Mouse (Mus musculus) CH12.LX (cell line): ENCODE data around the gene 1500011B03Rik. TPM values are rescaled to one million over a fixed set of nuclear protein-coding genes. Genes with fewer than 3 reads are reported as not detected.

ENCODE experiments used
- DNase-seq: peaks from one replicate; pipeline ENCODE4 v3.0.0-alpha.2; 2013; ENCODE audit errors: extremely low read depth
- H3K27ac ChIP-seq: 2 replicates; pipeline ENCODE4 v1.5.1; 2012; ENCODE audit warnings: low read depth, mild to moderate bottlenecking, control low read depth, moderate library complexity; ENCODE audit not compliant: insufficient read depth
- H3K27me3 ChIP-seq: replicated peaks from 2 replicates; pipeline ENCODE3; 2012; ENCODE audit warnings: inconsistent platforms
- H3K36me3 ChIP-seq, 2 experiments: replicated peaks in 1 of 2; 2 replicates each; pipeline versions ENCODE3 to v1.6.1; 2012; ENCODE audit warnings: inconsistent platforms in 1 of 2, low read length in 1 of 2, mild to moderate bottlenecking in 1 of 2, mixed read lengths in 1 of 2, moderate library complexity in 1 of 2; ENCODE audit not compliant: control insufficient read depth in 1 of 2, insufficient read depth in 1 of 2
- H3K4me1 ChIP-seq, 2 experiments: 2 replicates each; pipeline ENCODE4 v1.6.1; 2012; ENCODE audit warnings: inconsistent platforms in 1 of 2, moderate library complexity in 1 of 2; ENCODE audit not compliant: insufficient read depth in 2 of 2, control insufficient read depth in 1 of 2
- H3K4me2 ChIP-seq: 2 replicates; pipeline ENCODE4 v1.6.1; 2012; ENCODE audit warnings: low read depth, mild to moderate bottlenecking, control low read depth; ENCODE audit not compliant: poor library complexity, insufficient read depth, severe bottlenecking
- H3K4me3 ChIP-seq, 3 experiments: fragments of 150-350 bp in 1 of 3; sonication (generic) in 1 of 3; replicated peaks in 1 of 3; 2 replicates each; pipeline versions ENCODE3 to v1.5.1; 2011 to 2012; ENCODE audit warnings: low read depth in 2 of 3, low read length in 2 of 3, mild to moderate bottlenecking in 2 of 3, moderate library complexity in 2 of 3, control low read depth in 1 of 3, improper control_type of control experiment in 1 of 3, inconsistent platforms in 1 of 3, mixed read lengths in 1 of 3; ENCODE audit not compliant: poor library complexity in 1 of 3
- H3K79me2 ChIP-seq: replicated peaks from 2 replicates; pipeline ENCODE4 v1.6.1; 2012; ENCODE audit warnings: mild to moderate bottlenecking, moderate library complexity; ENCODE audit not compliant: control insufficient read depth, poor library complexity, insufficient read depth, severe bottlenecking; ENCODE audit errors: extremely low read depth
- H3K9ac ChIP-seq: 2 replicates; pipeline ENCODE4 v1.6.1; 2012; ENCODE audit warnings: low read depth, mild to moderate bottlenecking, control low read depth, moderate library complexity; ENCODE audit not compliant: insufficient read depth
- H3K9me3 ChIP-seq: replicated peaks from 2 replicates; pipeline ENCODE3; 2012; ENCODE audit warnings: low read length, inconsistent platforms, mixed read lengths
- BHLHE40 ChIP-seq: IDR thresholded peaks from 2 replicates; pipeline ENCODE4 v1.6.1; 2011; ENCODE audit warnings: mild to moderate bottlenecking, low read depth, low read length, improper control_type of control experiment
- CHD1 ChIP-seq: IDR thresholded peaks from 2 replicates; pipeline ENCODE4 v1.6.1; 2012; ENCODE audit warnings: low read depth, low read length, improper control_type of control experiment, inconsistent platforms
- CHD2 ChIP-seq: IDR thresholded peaks from 2 replicates; pipeline ENCODE4 v1.6.1; 2011; ENCODE audit warnings: low read length, improper control_type of control experiment
- CTCF ChIP-seq, 2 experiments: IDR thresholded peaks in 1 of 2; conservative IDR thresholded peaks in 1 of 2; 2 replicates each; pipeline ENCODE4 v1.5.1; 2011 to 2012; ENCODE audit warnings: low read depth in 2 of 2, low read length in 2 of 2, improper control_type of control experiment in 1 of 2, inconsistent platforms in 1 of 2, mild to moderate bottlenecking in 1 of 2, moderate library complexity in 1 of 2
- E2F4 ChIP-seq: IDR thresholded peaks from 2 replicates; pipeline ENCODE4 v1.6.1; 2011; ENCODE audit warnings: low read depth, low read length, improper control_type of control experiment; ENCODE audit not compliant: insufficient replicate concordance
- ELF1 ChIP-seq: IDR thresholded peaks from 2 replicates; pipeline ENCODE4 v1.6.1; 2014; ENCODE audit warnings: low read depth, mild to moderate bottlenecking, inconsistent platforms, low read length, improper control_type of control experiment
- EP300 ChIP-seq: IDR thresholded peaks from 2 replicates; pipeline ENCODE4 v1.6.1; 2011; ENCODE audit warnings: low read length, improper control_type of control experiment
- ETS1 ChIP-seq: conservative IDR thresholded peaks from 2 replicates; pipeline ENCODE4 v1.6.1; 2012; ENCODE audit warnings: low read depth, mild to moderate bottlenecking, inconsistent platforms, low read length, improper control_type of control experiment, moderate library complexity
- GABPA ChIP-seq: IDR thresholded peaks from 2 replicates; pipeline ENCODE4 v1.6.1; 2012; ENCODE audit warnings: low read depth, low read length, improper control_type of control experiment, inconsistent platforms; ENCODE audit not compliant: insufficient replicate concordance
- HCFC1 ChIP-seq: IDR thresholded peaks from 2 replicates; pipeline ENCODE4 v1.6.1; 2012; ENCODE audit warnings: low read depth, mild to moderate bottlenecking, inconsistent platforms, low read length, improper control_type of control experiment
- IRF4 ChIP-seq: IDR thresholded peaks from 2 replicates; pipeline ENCODE4 v1.6.1; 2014; ENCODE audit warnings: low read depth, mild to moderate bottlenecking, inconsistent platforms, low read length, improper control_type of control experiment
- JUN ChIP-seq: IDR thresholded peaks from 2 replicates; pipeline ENCODE4 v1.6.1; 2011; ENCODE audit warnings: low read depth, mild to moderate bottlenecking, low read length, improper control_type of control experiment, moderate library complexity; ENCODE audit not compliant: insufficient read depth
- JUND ChIP-seq: conservative IDR thresholded peaks from 2 replicates; pipeline ENCODE4 v1.6.1; 2011; ENCODE audit warnings: low read depth, low read length, improper control_type of control experiment
- KAT2A ChIP-seq: IDR thresholded peaks from 2 replicates; pipeline ENCODE4 v1.6.1; 2012; ENCODE audit warnings: low read length, improper control_type of control experiment, inconsistent platforms; ENCODE audit not compliant: insufficient replicate concordance
- MAFK ChIP-seq: IDR thresholded peaks from 2 replicates; pipeline ENCODE4 v1.6.1; 2011; ENCODE audit warnings: low read length, improper control_type of control experiment; ENCODE audit not compliant: insufficient replicate concordance
- MAX ChIP-seq: IDR thresholded peaks from 2 replicates; pipeline ENCODE4 v1.6.1; 2011; ENCODE audit warnings: low read length, improper control_type of control experiment
- MAZ ChIP-seq: IDR thresholded peaks from 2 replicates; pipeline ENCODE4 v1.6.1; 2012; ENCODE audit warnings: low read depth, mild to moderate bottlenecking, inconsistent platforms, low read length, improper control_type of control experiment, moderate library complexity
- MEF2A ChIP-seq: IDR thresholded peaks from 2 replicates; pipeline ENCODE4 v1.6.1; 2014; ENCODE audit warnings: low read depth, mild to moderate bottlenecking, inconsistent platforms, low read length, improper control_type of control experiment, borderline replicate concordance
- MXI1 ChIP-seq: IDR thresholded peaks from 2 replicates; pipeline ENCODE4 v1.6.1; 2011; ENCODE audit warnings: mild to moderate bottlenecking, low read depth, low read length, improper control_type of control experiment
- MYC ChIP-seq: IDR thresholded peaks from 2 replicates; pipeline ENCODE4 v1.6.1; 2011; ENCODE audit warnings: low read depth, mild to moderate bottlenecking, improper control_type of control experiment, low read length
- NELFE ChIP-seq: IDR thresholded peaks from 2 replicates; pipeline ENCODE4 v1.6.1; 2011; ENCODE audit warnings: low read depth, low read length, improper control_type of control experiment
- NRF1 ChIP-seq: IDR thresholded peaks from 2 replicates; pipeline ENCODE4 v1.6.1; 2014; ENCODE audit warnings: low read depth, mild to moderate bottlenecking, inconsistent platforms, low read length, improper control_type of control experiment, moderate library complexity
- PAX5 ChIP-seq: IDR thresholded peaks from 2 replicates; pipeline ENCODE4 v1.6.1; 2012; ENCODE audit warnings: low read length, inconsistent platforms, mixed read lengths
- POLR2A ChIP-seq: IDR thresholded peaks from 2 replicates; pipeline ENCODE4 v1.6.1; 2011; ENCODE audit warnings: low read depth, mild to moderate bottlenecking, improper control_type of control experiment, low read length
- POLR2AphosphoS2 ChIP-seq: IDR thresholded peaks from 2 replicates; pipeline ENCODE4 v1.6.1; 2011; ENCODE audit warnings: low read depth, low read length, improper control_type of control experiment
- RAD21 ChIP-seq: IDR thresholded peaks from 2 replicates; pipeline ENCODE4 v1.6.1; 2011; ENCODE audit warnings: low read depth, mild to moderate bottlenecking, low read length, improper control_type of control experiment, moderate library complexity
- RCOR1 ChIP-seq: conservative IDR thresholded peaks from 2 replicates; pipeline ENCODE4 v1.6.1; 2012; ENCODE audit warnings: low read depth, mild to moderate bottlenecking, inconsistent platforms, low read length, improper control_type of control experiment
- SIN3A ChIP-seq: IDR thresholded peaks from 2 replicates; pipeline ENCODE4 v1.6.1; 2012; ENCODE audit warnings: low read length, improper control_type of control experiment, inconsistent platforms
- SMC3 ChIP-seq: IDR thresholded peaks from 2 replicates; pipeline ENCODE4 v1.6.1; 2011; ENCODE audit warnings: low read depth, low read length, improper control_type of control experiment
- TBP ChIP-seq: conservative IDR thresholded peaks from 2 replicates; pipeline ENCODE4 v1.6.1; 2011; ENCODE audit warnings: low read depth, low read length, improper control_type of control experiment
- TCF12 ChIP-seq: IDR thresholded peaks from 2 replicates; pipeline ENCODE4 v1.6.1; 2014; ENCODE audit warnings: low read depth, mild to moderate bottlenecking, inconsistent platforms, low read length, improper control_type of control experiment
- UBTF ChIP-seq: IDR thresholded peaks from 2 replicates; pipeline ENCODE4 v1.6.1; 2012; ENCODE audit warnings: low read depth, mild to moderate bottlenecking, inconsistent platforms, low read length, improper control_type of control experiment, moderate library complexity
- USF1 ChIP-seq: IDR thresholded peaks from 2 replicates; pipeline ENCODE4 v1.6.1; 2014; ENCODE audit warnings: low read depth, mild to moderate bottlenecking, inconsistent platforms, low read length, improper control_type of control experiment
- USF2 ChIP-seq: conservative IDR thresholded peaks from 2 replicates; pipeline ENCODE4 v1.6.1; 2011; ENCODE audit warnings: low read depth, low read length, improper control_type of control experiment
- ZC3H11A ChIP-seq: IDR thresholded peaks from 2 replicates; pipeline ENCODE4 v1.6.1; 2012; ENCODE audit warnings: low read depth, mild to moderate bottlenecking, inconsistent platforms, low read length, improper control_type of control experiment
- ZKSCAN1 ChIP-seq: IDR thresholded peaks from 2 replicates; pipeline ENCODE4 v1.6.1; 2012; ENCODE audit warnings: low read depth, inconsistent platforms, low read length, improper control_type of control experiment, borderline replicate concordance
- ZMIZ1 ChIP-seq: IDR thresholded peaks from 2 replicates; pipeline ENCODE4 v1.6.1; 2012; ENCODE audit warnings: low read depth, mild to moderate bottlenecking, inconsistent platforms, low read length, improper control_type of control experiment
- ZNF384 ChIP-seq: IDR thresholded peaks from 2 replicates; pipeline ENCODE4 v1.6.1; 2012; ENCODE audit warnings: low read depth, low read length, improper control_type of control experiment, inconsistent platforms
- dilution Hi-C: fragments of 300-500 bp; cut with MboI; formaldehyde crosslinking; loops from 2 replicates; pipeline ENCODE4 v1.14.3; 2020; ENCODE audit warnings: low sequenced_read_pairs; ENCODE audit not compliant: extremely low pct_unique_long_range_greater_than_20kb, extremely low pct_ligation_motif_present
- in situ Hi-C: fragments of 300-500 bp; cut with MboI; formaldehyde crosslinking; loops from 3 replicates; pipeline ENCODE4 v1.14.3; 2019; ENCODE audit warnings: low sequenced_read_pairs, low pct_ligation_motif_present, low pct_unique_long_range_greater_than_20kb, mixed read lengths
- polyA plus RNA-seq: library from polyadenylated mRNA; unstranded; fragments of >175 nt; gene quantifications from 2 replicates; pipeline ENCODE4 v1.2.1, GENCODE M21; 2012; ENCODE audit warnings: low read depth; ENCODE audit not compliant: insufficient read length
- total RNA-seq, 2 experiments: library from RNA; depleted of rRNA; stranded (reverse); fragments of 300-350 nt in 1 of 2; fragments of >200 nt in 1 of 2; gene quantifications; 2 replicates each; pipeline ENCODE4 v1.2.3; 2012 to 2014

Gene 1500011B03Rik
- total and polyA plus RNA-seq, 3 experiments, result 15.5 to 39.1 (median 31.4) TPM

GRCm38 (mm10) chr5:114813525-114814181 lies 9.6 kb downstream of the 1500011B03Rik start:
- Histone ChIP-seq H3K9ac (peak overlapping the region; percentile 41; the same call in 1 of the 2 replicates), H3K9me3 (no peaks in the 10 kb centered on the region), H3K4me2 (no peak overlapping the region), H3K4me3 (peak overlapping the region; percentile 66 to 88 (median 70)), H3K36me3 (peaks cover 5 to 25% of the 10 kb centered on the region in 2 experiments), H3K4me1 (peaks cover 5 to 18% of the 10 kb centered on the region in 2 experiments; a peak in 3 of 4 replicates), H3K27ac (peak overlapping the region; percentile 1; the same call in 1 of the 2 replicates), H3K27me3 (no peaks in the 10 kb centered on the region), H3K79me2 (0 out of 2 replicates have a peak, but pooled peaks cover 2% of the 10 kb centered on the region)
- dilution Hi-C loops, result no loop called here
- in situ Hi-C loops, result loop anchor here (5.0 kb wide), 1 partner anchor 91 kb away; no protein-coding TSS in a partner anchor
- peak; percentile 76 for DNase-seq
- TF ChIP-seq MAFK (no peak), ETS1 (no peak), CHD1 (no peak), MEF2A (no peak), MAX (peak; percentile 62), E2F4 (no peak), CHD2 (no peak), RAD21 (no peak), SIN3A (peak; percentile 50; the same call in 1 of the 2 replicates), NRF1 (peak; percentile 53; the same call in 1 of the 2 replicates), IRF4 (0 out of 2 replicates have a peak, but pooled peaks have one; percentile 11), ZKSCAN1 (no peak), JUND (no peak), MAZ (peak; percentile 28; the same call in 1 of the 2 replicates), USF2 (no peak), RCOR1 (no peak), GABPA (no peak), ZNF384 (no peak), BHLHE40 (no peak), JUN (no peak), ELF1 (peak; percentile 88), KAT2A (no peak), SMC3 (no peak), TCF12 (peak; percentile 55; the same call in 1 of the 2 replicates), POLR2A (peak; percentile 82), UBTF (no peak), MXI1 (0 out of 2 replicates have a peak, but pooled peaks have one; percentile 35), TBP (no peak), NELFE (peak; percentile 84), USF1 (no peak), ZMIZ1 (peak; percentile 84), POLR2AphosphoS2 (0 out of 2 replicates have a peak, but pooled peaks have one; percentile 30), MYC (0 out of 2 replicates have a peak, but pooled peaks have one; percentile 66), EP300 (no peak), HCFC1 (peak; percentile 44; the same call in 1 of the 2 replicates), PAX5 (no peak), ZC3H11A (no peak), CTCF (conservative IDR thresholded peaks at IDR 0.05 in 1 of 2, IDR thresholded peaks at IDR 0.05 in 1 of 2; ENCODE audit: low read depth in 2 of 2, low read length in 2 of 2) (no peak)
